ENCODE assay signal across 8 mouse cellular contexts in the genomic region with DNA sequence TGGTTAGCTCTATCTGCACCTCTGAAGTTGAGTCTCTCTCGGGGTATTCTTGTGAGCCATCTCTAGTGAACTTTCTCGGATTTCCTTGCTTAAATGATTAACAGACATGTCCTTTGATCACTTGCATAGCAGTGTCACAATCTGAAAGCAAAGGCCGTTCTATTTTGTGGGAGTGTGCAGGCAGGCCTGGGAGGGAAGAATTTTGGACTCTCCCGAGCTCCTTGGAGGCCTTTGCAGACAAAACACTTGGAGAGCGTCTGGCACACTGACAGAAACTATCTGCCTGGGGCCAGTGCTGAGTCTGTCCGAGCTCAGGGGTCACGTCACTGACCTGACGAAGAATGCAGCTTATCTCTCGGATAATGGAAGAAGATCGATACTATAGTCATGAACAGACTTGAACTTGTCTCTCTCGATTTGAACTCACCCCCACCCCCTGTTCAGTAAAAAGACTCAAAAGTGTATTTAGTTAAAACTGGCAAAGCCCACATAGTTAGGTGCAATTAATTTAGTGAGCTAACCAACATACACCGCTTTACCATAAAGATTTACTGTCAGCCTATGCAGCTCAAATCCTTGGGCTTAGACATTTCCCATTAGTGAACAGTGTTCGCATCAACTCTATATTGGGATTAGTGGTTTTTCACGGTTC.
DNase-seq lines count a peak whose midpoint lies in the region; ATAC-seq lines count a peak whose summit lies in the region.

No protein-coding gene starts in this region.

- no peaks in the 10 kb centered on the region for H3K36me3 ChIP-seq in heart, embryonic 13.5 days
- no peaks in the 10 kb centered on the region for H3K36me3 ChIP-seq in neural tube, embryonic 13.5 days

- peak; percentile 68 for DNase-seq in ovary, adult 18-20 months (ENCODE audit: low spot score)
- no peak for DNase-seq in ovary, postnatal 10 days (ENCODE audit: low spot score)
- peak; percentile 87 for DNase-seq in kidney, postnatal 14 days
- no peak for DNase-seq in right cerebral cortex, postnatal 4 days
- DNase-seq in left cerebral cortex, adult 18-20 months (ENCODE audit: low spot score in 2 of 2), result no peak

- no peaks in the 10 kb centered on the region for H3K9me3 ChIP-seq in heart, embryonic 13.5 days
- H3K9me3 ChIP-seq in neural tube, embryonic 13.5 days, result no peaks in the 10 kb centered on the region

- H3K4me3 ChIP-seq in heart, embryonic 13.5 days, result no peak overlapping the region
- H3K4me3 ChIP-seq in neural tube, embryonic 13.5 days, result no peak overlapping the region

- peak overlapping the region; percentile 7; the same call in 1 of the 2 replicates for H3K4me2 ChIP-seq in heart, embryonic 13.5 days
- H3K4me2 ChIP-seq in neural tube, embryonic 13.5 days, result no peak overlapping the region

- 0 out of 2 replicates have a peak overlapping the region, but pooled peaks have one; percentile 39 for H3K27ac ChIP-seq in heart, embryonic 13.5 days (replicated peaks)
- H3K27ac ChIP-seq in neural tube, embryonic 13.5 days (replicated peaks), result peak overlapping the region; percentile 81

- no peak overlapping the region for H3K9ac ChIP-seq in heart, embryonic 13.5 days
- H3K9ac ChIP-seq in neural tube, embryonic 13.5 days, result no peak overlapping the region

- no peaks in the 10 kb centered on the region for H3K27me3 ChIP-seq in heart, embryonic 13.5 days (replicated peaks)
- no peaks in the 10 kb centered on the region for H3K27me3 ChIP-seq in neural tube, embryonic 13.5 days

- H3K4me1 ChIP-seq in heart, embryonic 13.5 days, result peaks cover 29% of the 10 kb centered on the region
- peaks cover 29% of the 10 kb centered on the region for H3K4me1 ChIP-seq in neural tube, embryonic 13.5 days (replicated peaks)

- WGBS in heart, embryonic 13.5 days, result 31% methylated on average over 14 of the region's 14 CpGs
- 36% methylated on average over 14 of the region's 14 CpGs for WGBS in neural tube, embryonic 13.5 days

- no peak for ATAC-seq in heart, embryonic 13.5 days (ENCODE audit: extremely low read depth, insufficient number of reproducible peaks, low FRiP score, low TSS enrichment)
- ATAC-seq in neural tube, embryonic 13.5 days (ENCODE audit: low read depth), result peak; percentile 44; the same call in 1 of the 2 replicates
- no peak for ATAC-seq in granulocyte monocyte progenitor cell, adult 5-6 weeks (replicated peaks; ENCODE audit: poor library complexity, severe bottlenecking)

Comparison
In these comparisons a context has a peak if more than half of its experiments do, and no peak if none do; other contexts are left out.
1. DNase-seq: peak in ovary, adult 18-20 months (single experiment) and kidney, postnatal 14 days (single experiment); none in ovary, postnatal 10 days (single experiment), right cerebral cortex, postnatal 4 days (single experiment) and left cerebral cortex, adult 18-20 months (0 of 2).